Mouse (Mus musculus): ENCODE measurements around the gene Dctn5.
"Not testable (repeated sequence)": the region's sequence is repeated elsewhere in the genome, so short reads cannot be mapped to it uniquely, and the experiment has no call there.

Gene Dctn5

GRCm38 (mm10) chr7:122132497-122133337, at the start of gene Dctn5, which contains the start of gene Palb2:
TSS of gene Dctn5 (plus strand) at chr7:122133041.
TSS of gene Palb2 (minus strand) at chr7:122132985.
- peak; percentile 99 for DNase-seq (ENCODE audit: low read depth)

GRCm38 (mm10) chr7:122087195-122087982, 45.5 kb upstream of the Dctn5 start:
- DNase-seq (ENCODE audit: low read depth), result no peak

GRCm38 (mm10) chr7:122094564-122095330, 38.1 kb upstream of the Dctn5 start:
- no peak for DNase-seq (ENCODE audit: low read depth)

GRCm38 (mm10) chr7:122098009-122098408, 34.8 kb upstream of the Dctn5 start:
- DNase-seq (ENCODE audit: low read depth), result no peak

- peak; percentile 48 for DNase-seq (ENCODE audit: low read depth)
These were observed 33.6 kb upstream of the Dctn5 start for GRCm38 (mm10) chr7:122099222-122099621.

GRCm38 (mm10) chr7:122101014-122101746, 31.7 kb upstream of the Dctn5 start:
- not testable (repeated sequence) for DNase-seq (ENCODE audit: low read depth)

- peak; percentile 80 for DNase-seq (ENCODE audit: low read depth)
These were observed 31.0 kb upstream of the Dctn5 start, which contains the start of gene Ndufab1 for GRCm38 (mm10) chr7:122101747-122102244. TSS of gene Ndufab1 (minus strand) at chr7:122101886.

GRCm38 (mm10) chr7:122108206-122108605, 24.6 kb upstream of the Dctn5 start:
- DNase-seq (ENCODE audit: low read depth), result no peak

- DNase-seq (ENCODE audit: low read depth), result no peak
These were observed 9.3 kb upstream of the Dctn5 start for GRCm38 (mm10) chr7:122123518-122123917.

GRCm38 (mm10) chr7:122125636-122126035, 7.2 kb upstream of the Dctn5 start:
- no peak for DNase-seq (ENCODE audit: low read depth)

- no peak for DNase-seq (ENCODE audit: low read depth)
These were observed 5.9 kb upstream of the Dctn5 start for GRCm38 (mm10) chr7:122126946-122127345.

- DNase-seq (ENCODE audit: low read depth), result peak; percentile 7
These were observed 1.0 kb upstream of the Dctn5 start for GRCm38 (mm10) chr7:122131834-122132233.

GRCm38 (mm10) chr7:122133338-122133625, 441 bp downstream of the Dctn5 start:
- DNase-seq (ENCODE audit: low read depth), result no peak

GRCm38 (mm10) chr7:122135070-122135469, 2.2 kb downstream of the Dctn5 start:
- DNase-seq (ENCODE audit: low read depth), result peak; percentile 52

- DNase-seq (ENCODE audit: low read depth), result no peak
These were observed 4.2 kb downstream of the Dctn5 start for GRCm38 (mm10) chr7:122137071-122137470.

GRCm38 (mm10) chr7:122138190-122138589, 5.3 kb downstream of the Dctn5 start:
- no peak for DNase-seq (ENCODE audit: low read depth)

GRCm38 (mm10) chr7:122140991-122141390, 8.2 kb downstream of the Dctn5 start:
- no peak for DNase-seq (ENCODE audit: low read depth)

GRCm38 (mm10) chr7:122152473-122152872, 19.6 kb downstream of the Dctn5 start:
- DNase-seq (ENCODE audit: low read depth), result no peak

- DNase-seq (ENCODE audit: low read depth), result no peak
These were observed 25.6 kb downstream of the Dctn5 start for GRCm38 (mm10) chr7:122158488-122158887.

GRCm38 (mm10) chr7:122158915-122159902, 26.4 kb downstream of the Dctn5 start, which contains the start of gene Plk1:
TSS of gene Plk1 (plus strand) at chr7:122159439.
- DNase-seq (ENCODE audit: low read depth), result peak; percentile 84

Measured in c-Kit-positive CD71-positive TER-119-negative erythroid progenitor cells, embryonic 14.5 days (primary cell).